Comparison of ENCODE assay signal across 8 mouse cellular contexts in the genomic region with DNA sequence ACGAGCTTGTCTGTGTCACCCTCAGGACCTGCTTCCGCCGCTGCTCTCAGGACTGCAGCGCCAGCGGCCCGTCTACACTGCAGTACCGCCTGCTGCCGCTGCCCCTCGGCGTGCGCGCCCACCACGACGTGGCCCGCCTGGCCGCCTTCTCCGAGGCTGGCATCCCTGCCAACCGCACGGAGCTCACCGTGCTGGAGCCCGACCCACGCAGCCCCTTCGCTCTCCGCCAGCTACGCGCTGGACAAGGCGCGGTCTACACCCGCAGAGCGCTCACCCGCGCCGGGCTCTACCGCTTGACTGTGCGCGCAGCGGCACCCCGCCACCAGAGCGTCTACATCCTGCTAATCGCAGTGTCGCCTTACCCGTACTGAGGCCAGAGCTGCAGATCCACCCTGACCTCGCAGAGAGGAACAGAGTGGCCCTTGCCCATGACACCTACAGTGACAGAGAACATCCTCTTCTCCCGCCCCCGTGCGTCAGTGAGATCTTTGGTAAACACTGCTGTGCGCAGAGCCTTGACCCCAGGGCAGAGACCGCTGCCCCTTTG. TPM values are rescaled to one million over a fixed set of nuclear protein-coding genes. Genes with fewer than 3 reads are reported as not detected.
A peak's percentile ranks its signal among the peaks of the same experiment; 100 is the strongest.
DNase-seq lines count a peak whose midpoint lies in the region; ATAC-seq and TF ChIP-seq lines count a peak whose summit lies in the region.

No protein-coding gene starts in this region.

- ATAC-seq in heart, embryonic 14.5 days (ENCODE audit: insufficient number of reproducible peaks, insufficient read depth, low FRiP score, low read depth), result no peak
- ATAC-seq in megakaryocyte-erythroid progenitor cell, adult 5-6 weeks (replicated peaks; ENCODE audit: low FRiP score, low TSS enrichment, poor library complexity, severe bottlenecking), result peak; percentile 77

- H3K27me3 ChIP-seq in heart, embryonic 14.5 days (ENCODE audit: control insufficient read depth, insufficient read depth, low read length), result peaks cover 40% of the 10 kb centered on the region
- H3K27me3 ChIP-seq in splenic B cell, adult 2 months (ENCODE audit: control insufficient read depth, insufficient read depth, low read length, poor library complexity, severe bottlenecking), result no peaks in the 10 kb centered on the region

- H3K4me3 ChIP-seq in heart, embryonic 14.5 days (ENCODE audit: control insufficient read depth in 1 of 2, insufficient read depth in 1 of 2, low read depth in 1 of 2, low read length in 2 of 2), result peak overlapping the region; percentile 40 to 42
- H3K4me3 ChIP-seq in bone marrow, adult 2 months (replicated peaks; ENCODE audit: control insufficient read depth, low read depth, low read length), result no peak overlapping the region

- H3K9me3 ChIP-seq in heart, embryonic 14.5 days (ENCODE audit: control insufficient read depth, low read length), result no peaks in the 10 kb centered on the region

- no peak; the same call in 1 of the 2 replicates for TF ChIP-seq POLR2A in bone marrow, adult 2 months (IDR thresholded peaks at IDR 0.05; ENCODE audit: borderline replicate concordance, control insufficient read depth, low read depth, low read length)

- H3K4me2 ChIP-seq in heart, embryonic 14.5 days (ENCODE audit: low read length), result peak overlapping the region; percentile 74

- DNase-seq in heart, adult 8-10 months (ENCODE audit: low spot score), result no peak
- DNase-seq in heart, postnatal 10 days, result peak; percentile 43 to 54
- peak; percentile 74 to 84 for DNase-seq in kidney, postnatal 4 days
- DNase-seq in splenic B cell, adult 2 months (ENCODE audit: low read depth, low spot score), result peak; percentile 72
- DNase-seq in c-Kit-positive CD71-positive TER-119-positive erythroid progenitor cells, embryonic 14.5 days (ENCODE audit: low spot score), result no peak

- peaks cover 6 to 18% of the 10 kb centered on the region in 2 experiments for H3K4me1 ChIP-seq in heart, embryonic 14.5 days (ENCODE audit: control insufficient read depth in 2 of 2, insufficient read depth in 2 of 2, low read length in 2 of 2)
- peaks cover 1% of the 10 kb centered on the region for H3K4me1 ChIP-seq in bone marrow, adult 2 months (ENCODE audit: control insufficient read depth, insufficient read depth, low read length)

- TF ChIP-seq CTCF in bone marrow, adult 2 months (IDR thresholded peaks at IDR 0.05; ENCODE audit: control insufficient read depth, insufficient read depth, low read length), result peak; percentile 31; the same call in 1 of the 2 replicates

- peak overlapping the region; percentile 55; the same call in 1 of the 2 replicates for H3K9ac ChIP-seq in heart, embryonic 14.5 days (ENCODE audit: low read length)

- intact Hi-C loops in heart, postnatal 10 days (cut with DNase I), result no loop called here

- no peaks in the 10 kb centered on the region for H3K36me3 ChIP-seq in heart, embryonic 14.5 days (ENCODE audit: control insufficient read depth, insufficient read depth, low read length)
- H3K36me3 ChIP-seq in splenic B cell, adult 2 months (ENCODE audit: control insufficient read depth, insufficient read depth, low read length, poor library complexity, severe bottlenecking), result no peaks in the 10 kb centered on the region

- H3K27ac ChIP-seq in heart, embryonic 14.5 days (replicated peaks in 1 of 2; ENCODE audit: control insufficient read depth in 1 of 2, insufficient read depth in 1 of 2, low read depth in 2 of 2, low read length in 2 of 2), result no peak overlapping the region
- H3K27ac ChIP-seq in bone marrow, adult 2 months (ENCODE audit: control insufficient read depth, insufficient read depth, low read depth, low read length, poor library complexity), result peak overlapping the region; percentile 12; the same call in 1 of the 2 replicates

- 2% methylated on average over 48 of the region's 48 CpGs for WGBS in heart, embryonic 14.5 days
- 4% methylated on average over 48 of the region's 48 CpGs for WGBS in bone marrow, adult 2 months

RNA-seq across cellular contexts. Expression of gene Ass1, which starts 9.9 kb away (rescaled TPM):
- polyA plus RNA-seq in heart, embryonic 14.5 days (2014; fragmentation: Nextera tagmentation; extraction: Ambion mirVana), result 8.5 and 10.0 TPM in 2 replicates
- 1 to 10 TPM; 5.3 to 7.9 (median 7.0) TPM for total RNA-seq in heart, adult 8-10 months (2022)
- 8.9 and 43.7 TPM in 2 replicates for polyA plus RNA-seq in bone marrow, adult 2 months (2011; ENCODE audit: insufficient read depth, insufficient read length, low replicate concordance, missing spikeins)
- 1 to 10 TPM; 3.4 to 4.2 TPM for total RNA-seq in heart, postnatal 10 days (2021)
- total RNA-seq in megakaryocyte-erythroid progenitor cell, adult 5-6 weeks (2014; fragmentation: Nextera tagmentation), result 63.2 and 78.5 TPM in 2 replicates
- total RNA-seq in megakaryocyte-erythroid progenitor cell, adult 5-6 weeks (2017), result 93.7 and 108 TPM in 2 replicates

Comparison
In these comparisons a context has a peak if more than half of its experiments do, and no peak if none do; other contexts are left out.
1. DNase-seq: peak in heart, postnatal 10 days (2 of 2), kidney, postnatal 4 days (2 of 2) and splenic B cell, adult 2 months (single experiment); none in heart, adult 8-10 months (single experiment) and c-Kit-positive CD71-positive TER-119-positive erythroid progenitor cells, embryonic 14.5 days (single experiment).
2. RNA of gene Ass1, which starts 9.9 kb away (total RNA-seq): 63.2 to 108 TPM in megakaryocyte-erythroid progenitor cell, adult 5-6 weeks; 5.3 to 7.9 TPM in heart, adult 8-10 months and 3.4 to 4.2 TPM in heart, postnatal 10 days; every median in the first group is over 4 times any median in the second.